Mouse (Mus musculus) embryonic facial prominence, embryonic 11.5 days (tissue): ENCODE measurements at regions not wholly inside any gene's neighbourhood (a gene's known extent, or its start where the extent isn't known, plus 50 kb on each side); places are given as distances from the start of the nearest gene placed in this dataset.

ENCODE experiments used
- ATAC-seq: fragments of 200-750 bp; cut with Nextera tagmentation; replicated peaks from 2 replicates; pipeline ENCODE4 v1.8.0; 2017; ENCODE audit warnings: low read depth; ENCODE audit not compliant: insufficient number of reproducible peaks, low FRiP score, low TSS enrichment
- DNase-seq: peaks from one replicate; pipeline ENCODE4 v3.0.0-alpha.2; 2015; ENCODE audit warnings: low spot score
- H3K27ac ChIP-seq: fragments of 300-500 bp; sonication (generic); replicated peaks from 2 replicates; pipeline ENCODE4 v1.5.1; 2014; ENCODE audit warnings: mild to moderate bottlenecking, low read depth, low read length, control low read depth
- H3K27me3 ChIP-seq: fragments of 300-500 bp; sonication (generic); 2 replicates; pipeline ENCODE4 v1.6.1; 2014; ENCODE audit warnings: mild to moderate bottlenecking, low read length, moderate library complexity, mixed read lengths; ENCODE audit not compliant: control insufficient read depth, insufficient read depth
- H3K36me3 ChIP-seq: fragments of 300-500 bp; sonication (generic); replicated peaks from 2 replicates; pipeline ENCODE4 v1.6.1; 2014; ENCODE audit warnings: low read depth, mild to moderate bottlenecking, low read length, moderate library complexity, mixed read lengths; ENCODE audit not compliant: control insufficient read depth, insufficient read depth
- H3K4me1 ChIP-seq: fragments of 300-500 bp; sonication (generic); 2 replicates; pipeline ENCODE4 v1.6.1; 2014; ENCODE audit warnings: low read length, mixed read lengths; ENCODE audit not compliant: control insufficient read depth, insufficient read depth
- H3K4me2 ChIP-seq: fragments of 300-500 bp; sonication (generic); 2 replicates; pipeline ENCODE4 v1.6.1; 2014; ENCODE audit warnings: low read depth, mild to moderate bottlenecking, control low read depth, low read length, moderate library complexity
- H3K4me3 ChIP-seq: fragments of 300-500 bp; sonication (generic); 2 replicates; pipeline ENCODE4 v1.5.1; 2014; ENCODE audit warnings: low read depth, low read length, control low read depth
- H3K9ac ChIP-seq: fragments of 300-500 bp; sonication (generic); replicated peaks from 2 replicates; pipeline ENCODE4 v1.6.1; 2014; ENCODE audit warnings: mild to moderate bottlenecking, control low read depth, low read length
- H3K9me3 ChIP-seq: fragments of 300-500 bp; sonication (generic); replicated peaks from 2 replicates; pipeline ENCODE4 v1.6.1; 2016; ENCODE audit warnings: mild to moderate bottlenecking, low read length, inconsistent platforms, mixed read lengths; ENCODE audit not compliant: control insufficient read depth
- WGBS: fragments of 180-500 bp; shearing (Covaris S2); extraction: QIAGEN DNeasy Blood & Tissue Kit; methylation state at CpG from one replicate; pipeline ENCODE4 v1.1.7; 2014; 5-methylcytosine and 5-hydroxymethylcytosine counted together

DNA sequence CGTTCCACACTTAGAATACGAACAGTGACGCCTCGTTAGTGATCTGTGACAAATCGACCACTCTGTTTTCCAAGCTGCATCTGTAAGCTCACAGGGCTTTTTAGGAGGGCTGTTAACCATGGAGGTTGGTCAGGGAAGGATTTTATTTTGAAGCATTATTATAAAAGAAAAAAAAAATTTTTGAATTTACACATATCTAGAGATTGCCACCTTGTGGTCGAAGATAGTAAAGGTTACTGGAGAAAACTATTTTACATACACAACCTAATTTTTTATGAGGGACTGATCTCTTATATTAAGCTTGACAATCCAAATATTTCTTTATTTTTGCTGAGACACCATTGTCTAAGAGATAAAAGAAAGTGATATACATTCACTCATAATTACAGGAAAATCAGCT lies 937.2 kb downstream of the Sorcs1 start:
- WGBS, result 75% methylated on average over 6 of the region's 6 CpGs
- Histone ChIP-seq H3K9ac (no peak overlapping the region), H3K36me3 (no peaks in the 10 kb centered on the region), H3K27me3 (no peaks in the 10 kb centered on the region), H3K4me1 (no peaks in the 10 kb centered on the region), H3K4me3 (no peak overlapping the region), H3K9me3 (no peaks in the 10 kb centered on the region), H3K4me2 (no peak overlapping the region), H3K27ac (no peak overlapping the region)
- ATAC-seq (no peak), DNase-seq (peak; percentile 66)

DNA sequence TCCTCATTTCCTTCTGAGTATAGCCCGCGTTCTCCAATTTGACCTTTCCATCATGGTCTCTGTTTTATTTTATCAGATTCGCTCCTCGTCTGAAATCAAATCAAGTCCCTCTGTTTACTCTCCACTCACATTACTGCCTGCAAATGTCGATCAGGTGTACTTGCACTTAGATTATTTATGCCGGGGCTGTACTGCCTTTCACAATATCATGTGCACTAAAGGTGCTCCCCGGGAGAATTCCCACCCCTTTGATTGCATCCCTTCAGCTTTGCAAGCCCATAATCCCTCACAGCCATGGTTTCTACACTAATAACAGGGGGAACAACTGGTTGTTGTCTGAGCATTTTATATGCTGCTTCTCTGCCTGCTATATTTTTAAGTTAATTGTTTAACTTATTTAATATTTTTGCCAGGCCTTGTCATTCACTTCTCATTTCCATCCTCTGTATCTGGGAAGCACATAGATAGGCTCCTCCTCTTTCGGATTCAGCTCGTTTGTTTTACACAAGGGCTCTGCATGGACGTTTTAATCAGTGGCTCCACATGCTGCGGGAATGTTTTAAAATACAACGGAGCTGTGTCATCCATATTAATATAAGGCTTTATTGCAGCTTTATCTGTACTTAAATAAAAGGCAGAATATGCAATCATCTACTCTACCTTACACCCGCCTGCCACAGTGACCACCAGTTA lies 938.8 kb downstream of the Sorcs1 start:
- ATAC-seq, result no peak
- DNase-seq, result no peak
- no peak overlapping the region for H3K9ac ChIP-seq
- H3K36me3 ChIP-seq, result no peaks in the 10 kb centered on the region
- no peak overlapping the region for H3K4me3 ChIP-seq
- no peaks in the 10 kb centered on the region for H3K9me3 ChIP-seq
- no peak overlapping the region for H3K27ac ChIP-seq
- no peaks in the 10 kb centered on the region for H3K27me3 ChIP-seq
- H3K4me2 ChIP-seq, result no peak overlapping the region
- 59% methylated on average over 13 of the region's 13 CpGs for WGBS
- no peaks in the 10 kb centered on the region for H3K4me1 ChIP-seq

GRCm38 (mm10) chr19:49697659-49698058 lies 980.8 kb downstream of the Sorcs1 start:
- WGBS, result 73% methylated on average over 1 of the region's 1 CpGs
- Histone ChIP-seq H3K4me2 (no peak overlapping the region), H3K4me3 (no peak overlapping the region), H3K27ac (no peak overlapping the region), H3K9me3 (no peaks in the 10 kb centered on the region), H3K27me3 (no peaks in the 10 kb centered on the region), H3K9ac (no peak overlapping the region), H3K4me1 (no peaks in the 10 kb centered on the region), H3K36me3 (no peaks in the 10 kb centered on the region)
- DNase-seq (no peak), ATAC-seq (no peak)

DNA sequence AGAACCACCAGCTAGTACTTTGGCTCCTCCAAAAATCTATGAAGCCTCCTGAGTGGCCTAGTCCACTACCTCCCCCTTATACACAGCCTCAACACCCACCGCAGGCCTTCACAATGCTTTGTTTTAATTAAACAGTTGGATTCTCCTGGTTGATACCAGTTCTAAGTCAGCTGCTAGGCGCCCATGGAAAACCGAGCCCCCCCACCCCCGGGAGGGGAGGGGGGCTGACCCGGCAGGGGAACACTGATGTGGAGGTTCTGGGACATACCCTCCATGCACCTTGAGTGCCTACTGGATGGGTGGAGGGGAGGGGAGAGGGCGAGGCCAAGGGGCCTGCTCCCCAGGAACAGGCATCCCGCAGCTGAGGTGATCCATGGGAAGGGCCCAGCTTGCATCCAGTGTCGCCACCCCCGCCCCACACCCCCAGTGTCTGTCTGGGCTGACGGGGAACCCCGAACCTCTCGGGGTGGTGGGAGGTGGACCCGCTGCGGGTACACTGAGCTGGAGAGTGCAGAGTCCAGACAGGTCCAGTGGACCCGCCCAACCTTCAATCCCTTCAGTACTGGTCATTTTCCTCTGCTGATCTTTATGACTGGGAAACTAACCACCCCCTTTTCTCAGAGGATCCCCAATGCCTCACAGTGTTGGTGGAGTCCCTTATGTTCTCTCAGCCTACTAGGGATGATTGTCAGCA lies 992.7 kb downstream of the Sorcs1 start:
- Histone ChIP-seq H3K27me3 (no peaks in the 10 kb centered on the region), H3K4me2 (no peak overlapping the region), H3K27ac (no peak overlapping the region), H3K36me3 (no peaks in the 10 kb centered on the region), H3K9ac (no peak overlapping the region), H3K4me3 (no peak overlapping the region), H3K9me3 (no peaks in the 10 kb centered on the region), H3K4me1 (no peaks in the 10 kb centered on the region)
- DNase-seq (no peak), ATAC-seq (no peak)
- 90% methylated on average over 14 of the region's 15 CpGs for WGBS

DNA sequence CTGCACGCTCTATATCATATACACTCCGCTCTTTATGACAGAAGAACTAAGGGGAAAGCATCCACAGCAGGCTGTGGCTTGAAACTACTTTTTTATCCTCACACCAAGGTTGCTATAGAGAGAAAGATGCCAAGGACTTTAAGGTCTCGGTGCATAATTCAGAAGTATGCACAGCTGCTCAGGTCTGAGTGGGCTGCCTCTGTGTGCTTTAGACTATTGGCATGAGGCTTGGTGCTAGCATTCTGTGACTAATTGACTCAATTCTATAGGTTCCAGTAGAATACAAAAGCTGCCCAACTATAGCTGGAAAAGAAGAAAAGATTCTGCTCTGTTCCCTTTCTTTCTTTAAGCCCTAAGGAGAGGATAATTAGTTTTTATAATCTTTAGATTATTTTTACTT lies 997.2 kb downstream of the Sorcs1 start:
- no peaks in the 10 kb centered on the region for H3K27me3 ChIP-seq
- no peaks in the 10 kb centered on the region for H3K9me3 ChIP-seq
- DNase-seq (peak; percentile 1), ATAC-seq (no peak)
- no peak overlapping the region for H3K4me3 ChIP-seq
- H3K4me2 ChIP-seq, result no peak overlapping the region
- 67% methylated on average over 3 of the region's 3 CpGs for WGBS
- H3K9ac ChIP-seq, result no peak overlapping the region
- H3K27ac ChIP-seq, result no peak overlapping the region
- no peaks in the 10 kb centered on the region for H3K36me3 ChIP-seq
- no peaks in the 10 kb centered on the region for H3K4me1 ChIP-seq

GRCm38 (mm10) chr19:49680006-49680405 lies 998.4 kb downstream of the Sorcs1 start:
- Histone ChIP-seq H3K27ac (no peak overlapping the region), H3K9me3 (no peaks in the 10 kb centered on the region), H3K36me3 (no peaks in the 10 kb centered on the region), H3K4me3 (no peak overlapping the region), H3K27me3 (no peaks in the 10 kb centered on the region), H3K4me2 (no peak overlapping the region), H3K9ac (no peak overlapping the region), H3K4me1 (no peaks in the 10 kb centered on the region)
- no peak for DNase-seq
- ATAC-seq, result no peak
- 82% methylated on average over 3 of the region's 3 CpGs for WGBS

- Histone ChIP-seq H3K9me3 (no peaks in the 10 kb centered on the region), H3K36me3 (no peaks in the 10 kb centered on the region), H3K27me3 (no peaks in the 10 kb centered on the region), H3K4me1 (no peaks in the 10 kb centered on the region), H3K4me2 (no peak overlapping the region), H3K4me3 (no peak overlapping the region), H3K9ac (no peak overlapping the region), H3K27ac (no peak overlapping the region)
- DNase-seq, result no peak
- no peak for ATAC-seq
- 30% methylated on average over 2 of the region's 2 CpGs for WGBS
These were observed 1002.5 kb downstream of the Sorcs1 start for GRCm38 (mm10) chr19:49675931-49676330.

DNA sequence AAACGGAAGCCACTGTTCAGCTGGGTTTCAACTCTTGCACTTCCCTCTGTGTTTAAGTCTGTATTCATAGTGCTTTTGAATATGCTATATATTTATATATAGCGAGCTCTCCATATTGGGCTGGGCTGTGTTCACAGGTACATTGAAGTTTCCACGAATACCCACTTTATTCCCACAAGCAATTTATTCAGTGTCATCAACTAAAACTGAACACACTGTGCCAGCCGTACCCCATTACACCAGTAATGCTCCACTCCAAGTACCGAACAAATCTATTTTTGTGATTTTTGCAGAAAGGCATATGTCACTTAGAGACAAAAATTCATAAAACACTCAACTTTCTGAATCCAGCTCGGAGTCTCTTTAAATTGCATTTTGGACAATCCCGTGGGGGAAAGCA lies 1048.5 kb downstream of the Sorcs1 start:
- Histone ChIP-seq H3K4me1 (no peaks in the 10 kb centered on the region), H3K4me3 (no peak overlapping the region), H3K9me3 (no peaks in the 10 kb centered on the region), H3K4me2 (no peak overlapping the region), H3K36me3 (no peaks in the 10 kb centered on the region), H3K27me3 (no peaks in the 10 kb centered on the region), H3K9ac (no peak overlapping the region), H3K27ac (no peak overlapping the region)
- WGBS, result 89% methylated on average over 7 of the region's 7 CpGs
- no peak for ATAC-seq
- no peak for DNase-seq
